Mouse (Mus musculus): ENCODE measurements around the gene Txndc9. TPM values are rescaled to one million over a fixed set of nuclear protein-coding genes. Genes with fewer than 3 reads are reported as not detected.

Txndc9 gene
- 120 and 126 TPM in 2 replicates for polyA plus RNA-seq (2014; fragmentation: Nextera tagmentation; extraction: Ambion mirVana)

- no peaks in the 10 kb centered on the region for H3K9me3 ChIP-seq (replicated peaks; ENCODE audit: control insufficient read depth, low read length)
- H3K36me3 ChIP-seq (ENCODE audit: control insufficient read depth, insufficient read depth, low read length) = peaks cover 21% of the 10 kb centered on the region
- peak within 1 kb of the TSS; percentile 90 for H3K4me2 ChIP-seq
- peak within 1 kb of the TSS; percentile 92 for H3K4me3 ChIP-seq (ENCODE audit: low read depth, low read length)
- peaks cover 13% of the 10 kb centered on the region for H3K4me1 ChIP-seq (ENCODE audit: control insufficient read depth, insufficient read depth, low read length)
- ATAC-seq (replicated peaks; ENCODE audit: insufficient number of reproducible peaks, low FRiP score, low TSS enrichment) = peak; percentile 91
- WGBS (ENCODE audit: insufficient replicate concordance) = under 1% methylated on average over 50 of the region's 50 CpGs
- H3K9ac ChIP-seq (ENCODE audit: low read depth, low read length) = peak within 1 kb of the TSS; percentile 96
- H3K27me3 ChIP-seq (ENCODE audit: control insufficient read depth, insufficient read depth, low read length) = no peaks in the 10 kb centered on the region
- peak within 1 kb of the TSS; percentile 91 for H3K27ac ChIP-seq (ENCODE audit: low read depth, low read length)
These were observed at the start of gene Txndc9, which contains the start of gene Eif5b for GRCm38 (mm10) chr1:37997867-37998266. TSS of gene Txndc9 (minus strand) at chr1:37997893. TSS of gene Eif5b (plus strand) at chr1:37998010.

- Histone ChIP-seq H3K27me3 (ENCODE audit: control insufficient read depth, insufficient read depth, low read length) (no peaks in the 10 kb centered on the region), H3K9me3 (replicated peaks; ENCODE audit: control insufficient read depth, low read length) (no peaks in the 10 kb centered on the region), H3K27ac (ENCODE audit: low read depth, low read length) (no peak overlapping the region), H3K36me3 (ENCODE audit: control insufficient read depth, insufficient read depth, low read length) (peaks cover 28% of the 10 kb centered on the region), H3K4me3 (ENCODE audit: low read depth, low read length) (no peak overlapping the region), H3K9ac (ENCODE audit: low read depth, low read length) (no peak overlapping the region), H3K4me2 (no peak overlapping the region), H3K4me1 (ENCODE audit: control insufficient read depth, insufficient read depth, low read length) (no peaks in the 10 kb centered on the region)
- no peak for ATAC-seq (replicated peaks; ENCODE audit: insufficient number of reproducible peaks, low FRiP score, low TSS enrichment)
- WGBS (ENCODE audit: insufficient replicate concordance) = 94% methylated on average over 2 of the region's 2 CpGs
These were observed 41.2 kb upstream of the Txndc9 start for GRCm38 (mm10) chr1:38038898-38039297.

- Histone ChIP-seq H3K36me3 (ENCODE audit: control insufficient read depth, insufficient read depth, low read length) (peaks cover 28% of the 10 kb centered on the region), H3K9ac (ENCODE audit: low read depth, low read length) (no peak overlapping the region), H3K4me2 (no peak overlapping the region), H3K4me1 (ENCODE audit: control insufficient read depth, insufficient read depth, low read length) (no peaks in the 10 kb centered on the region), H3K27ac (ENCODE audit: low read depth, low read length) (no peak overlapping the region), H3K4me3 (ENCODE audit: low read depth, low read length) (no peak overlapping the region), H3K9me3 (replicated peaks; ENCODE audit: control insufficient read depth, low read length) (no peaks in the 10 kb centered on the region), H3K27me3 (ENCODE audit: control insufficient read depth, insufficient read depth, low read length) (no peaks in the 10 kb centered on the region)
- 91% methylated on average over 5 of the region's 5 CpGs for WGBS (ENCODE audit: insufficient replicate concordance)
- no peak for ATAC-seq (replicated peaks; ENCODE audit: insufficient number of reproducible peaks, low FRiP score, low TSS enrichment)
These were observed 39.7 kb upstream of the Txndc9 start for GRCm38 (mm10) chr1:38037375-38037774.

GRCm38 (mm10) chr1:38035521-38035920 is 37.8 kb upstream of the Txndc9 start:
- Histone ChIP-seq H3K9me3 (replicated peaks; ENCODE audit: control insufficient read depth, low read length) (no peaks in the 10 kb centered on the region), H3K4me2 (no peak overlapping the region), H3K9ac (ENCODE audit: low read depth, low read length) (no peak overlapping the region), H3K36me3 (ENCODE audit: control insufficient read depth, insufficient read depth, low read length) (peaks cover 21% of the 10 kb centered on the region), H3K4me1 (ENCODE audit: control insufficient read depth, insufficient read depth, low read length) (no peaks in the 10 kb centered on the region), H3K4me3 (ENCODE audit: low read depth, low read length) (no peak overlapping the region), H3K27me3 (ENCODE audit: control insufficient read depth, insufficient read depth, low read length) (no peaks in the 10 kb centered on the region), H3K27ac (ENCODE audit: low read depth, low read length) (no peak overlapping the region)
- no peak for ATAC-seq (replicated peaks; ENCODE audit: insufficient number of reproducible peaks, low FRiP score, low TSS enrichment)
- 87% methylated on average over 4 of the region's 4 CpGs for WGBS (ENCODE audit: insufficient replicate concordance)

GRCm38 (mm10) chr1:38031391-38031790 is 33.7 kb upstream of the Txndc9 start:
- Histone ChIP-seq H3K4me3 (ENCODE audit: low read depth, low read length) (no peak overlapping the region), H3K4me1 (ENCODE audit: control insufficient read depth, insufficient read depth, low read length) (no peaks in the 10 kb centered on the region), H3K9me3 (replicated peaks; ENCODE audit: control insufficient read depth, low read length) (no peaks in the 10 kb centered on the region), H3K27ac (ENCODE audit: low read depth, low read length) (no peak overlapping the region), H3K4me2 (no peak overlapping the region), H3K27me3 (ENCODE audit: control insufficient read depth, insufficient read depth, low read length) (no peaks in the 10 kb centered on the region), H3K9ac (ENCODE audit: low read depth, low read length) (no peak overlapping the region), H3K36me3 (ENCODE audit: control insufficient read depth, insufficient read depth, low read length) (no peaks in the 10 kb centered on the region; the same call in none of the 2 replicates)
- 87% methylated on average over 5 of the region's 5 CpGs for WGBS (ENCODE audit: insufficient replicate concordance)
- ATAC-seq (replicated peaks; ENCODE audit: insufficient number of reproducible peaks, low FRiP score, low TSS enrichment) = no peak

GRCm38 (mm10) chr1:38027301-38027700 is 29.6 kb upstream of the Txndc9 start:
- H3K4me1 ChIP-seq (ENCODE audit: control insufficient read depth, insufficient read depth, low read length) = no peaks in the 10 kb centered on the region
- H3K27ac ChIP-seq (ENCODE audit: low read depth, low read length) = no peak overlapping the region
- no peak for ATAC-seq (replicated peaks; ENCODE audit: insufficient number of reproducible peaks, low FRiP score, low TSS enrichment)
- WGBS (ENCODE audit: insufficient replicate concordance) = 89% methylated on average over 7 of the region's 7 CpGs
- H3K9ac ChIP-seq (ENCODE audit: low read depth, low read length) = no peak overlapping the region
- no peaks in the 10 kb centered on the region for H3K9me3 ChIP-seq (replicated peaks; ENCODE audit: control insufficient read depth, low read length)
- H3K4me2 ChIP-seq = no peak overlapping the region
- H3K27me3 ChIP-seq (ENCODE audit: control insufficient read depth, insufficient read depth, low read length) = no peaks in the 10 kb centered on the region
- H3K4me3 ChIP-seq (ENCODE audit: low read depth, low read length) = no peak overlapping the region
- peaks cover 9% of the 10 kb centered on the region for H3K36me3 ChIP-seq (ENCODE audit: control insufficient read depth, insufficient read depth, low read length)

GRCm38 (mm10) chr1:38014551-38015203 is 17.0 kb upstream of the Txndc9 start:
- Histone ChIP-seq H3K4me1 (ENCODE audit: control insufficient read depth, insufficient read depth, low read length) (0 out of 2 replicates have a peak, but pooled peaks cover 3% of the 10 kb centered on the region), H3K4me3 (ENCODE audit: low read depth, low read length) (no peak overlapping the region), H3K4me2 (no peak overlapping the region), H3K27me3 (ENCODE audit: control insufficient read depth, insufficient read depth, low read length) (no peaks in the 10 kb centered on the region), H3K27ac (ENCODE audit: low read depth, low read length) (no peak overlapping the region), H3K36me3 (ENCODE audit: control insufficient read depth, insufficient read depth, low read length) (peaks cover 7% of the 10 kb centered on the region; the same call in 1 of the 2 replicates), H3K9ac (ENCODE audit: low read depth, low read length) (no peak overlapping the region), H3K9me3 (replicated peaks; ENCODE audit: control insufficient read depth, low read length) (no peaks in the 10 kb centered on the region)
- no peak for ATAC-seq (replicated peaks; ENCODE audit: insufficient number of reproducible peaks, low FRiP score, low TSS enrichment)
- WGBS (ENCODE audit: insufficient replicate concordance) = 99% methylated on average over 2 of the region's 2 CpGs

GRCm38 (mm10) chr1:38012509-38012908 is 14.8 kb upstream of the Txndc9 start:
- Histone ChIP-seq H3K4me3 (ENCODE audit: low read depth, low read length) (no peak overlapping the region), H3K4me1 (ENCODE audit: control insufficient read depth, insufficient read depth, low read length) (0 out of 2 replicates have a peak, but pooled peaks cover 3% of the 10 kb centered on the region), H3K27me3 (ENCODE audit: control insufficient read depth, insufficient read depth, low read length) (no peaks in the 10 kb centered on the region), H3K4me2 (peak overlapping the region; percentile 4; the same call in 1 of the 2 replicates), H3K36me3 (ENCODE audit: control insufficient read depth, insufficient read depth, low read length) (no peaks in the 10 kb centered on the region), H3K9me3 (replicated peaks; ENCODE audit: control insufficient read depth, low read length) (no peaks in the 10 kb centered on the region), H3K9ac (ENCODE audit: low read depth, low read length) (no peak overlapping the region), H3K27ac (ENCODE audit: low read depth, low read length) (no peak overlapping the region)
- no peak for ATAC-seq (replicated peaks; ENCODE audit: insufficient number of reproducible peaks, low FRiP score, low TSS enrichment)

GRCm38 (mm10) chr1:38012104-38012503 is 14.4 kb upstream of the Txndc9 start:
- Histone ChIP-seq H3K9ac (ENCODE audit: low read depth, low read length) (no peak overlapping the region), H3K27me3 (ENCODE audit: control insufficient read depth, insufficient read depth, low read length) (no peaks in the 10 kb centered on the region), H3K4me3 (ENCODE audit: low read depth, low read length) (no peak overlapping the region), H3K27ac (ENCODE audit: low read depth, low read length) (peak overlapping the region; percentile 50; the same call in 1 of the 2 replicates), H3K9me3 (replicated peaks; ENCODE audit: control insufficient read depth, low read length) (no peaks in the 10 kb centered on the region), H3K36me3 (ENCODE audit: control insufficient read depth, insufficient read depth, low read length) (no peaks in the 10 kb centered on the region), H3K4me1 (ENCODE audit: control insufficient read depth, insufficient read depth, low read length) (0 out of 2 replicates have a peak, but pooled peaks cover 3% of the 10 kb centered on the region), H3K4me2 (no peak overlapping the region)
- 73% methylated on average over 3 of the region's 3 CpGs for WGBS (ENCODE audit: insufficient replicate concordance)
- ATAC-seq (replicated peaks; ENCODE audit: insufficient number of reproducible peaks, low FRiP score, low TSS enrichment) = no peak

Measured in heart, embryonic 11.5 days (tissue).